Mouse (Mus musculus): ENCODE data around the gene Washc1.
"Not testable (repeated sequence)": the region's sequence is repeated elsewhere in the genome, so short reads cannot be mapped to it uniquely, and the experiment has no call there.

The Washc1 gene

DNA sequence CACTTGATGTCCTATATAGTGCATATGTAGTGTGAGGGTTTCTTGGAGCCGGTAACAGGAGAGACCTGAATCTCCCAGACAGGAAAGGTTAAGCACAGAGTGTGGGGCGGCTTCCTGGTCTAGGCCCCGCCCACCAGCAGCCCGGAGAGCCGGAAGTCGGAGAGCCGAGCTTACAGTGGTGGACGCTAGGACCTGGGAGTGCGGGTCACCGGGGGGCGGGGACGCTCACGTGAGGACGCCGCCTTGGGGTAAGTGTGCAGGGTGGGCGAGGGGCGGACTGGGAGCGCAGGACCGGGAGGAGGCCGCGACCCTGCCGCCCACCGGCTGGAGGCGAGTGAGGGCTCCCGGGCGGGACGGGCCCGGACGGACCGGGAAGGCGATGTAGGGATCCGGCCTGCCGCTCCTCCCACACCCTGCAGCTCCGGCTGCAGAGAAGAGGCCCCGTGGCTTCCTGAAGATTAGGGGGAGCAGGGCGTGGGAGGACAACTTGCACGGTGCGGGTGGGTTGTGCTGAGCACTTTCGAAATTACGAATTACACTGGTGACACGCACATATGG, at the start of gene Washc1:
Washc1 (plus strand) TSS at position 144 of the 558 bp plus-strand sequence.
- peak; percentile 89 to 94 for DNase-seq

GRCm38 (mm10) chr17:66065115-66065514, 46.2 kb upstream of the Washc1 start:
- no peak for DNase-seq

DNA sequence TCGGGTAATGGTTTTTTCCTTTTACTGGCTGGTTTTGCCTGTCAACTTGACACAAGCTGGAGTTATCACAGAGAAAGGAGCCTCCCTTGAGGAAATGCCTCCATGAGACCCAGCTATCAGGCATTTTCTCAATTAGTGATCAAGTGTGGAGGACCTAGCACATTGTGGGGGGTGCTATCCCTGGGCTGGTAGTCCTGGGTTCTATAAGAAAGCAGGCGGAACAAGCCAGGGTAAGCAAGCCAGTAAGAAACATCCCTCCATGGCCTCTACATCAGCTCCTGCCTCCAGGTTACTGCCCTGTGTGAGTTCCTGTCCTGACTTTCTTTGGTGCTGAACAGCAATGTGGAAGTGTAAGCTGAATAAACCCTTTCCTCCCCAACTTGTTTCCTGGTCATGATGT, 42.3 kb upstream of the Washc1 start:
- DNase-seq, result not testable (repeated sequence)

- DNase-seq, result no peak
Observed at GRCm38 (mm10) chr17:66073971-66074370, 37.4 kb upstream of the Washc1 start.

DNA sequence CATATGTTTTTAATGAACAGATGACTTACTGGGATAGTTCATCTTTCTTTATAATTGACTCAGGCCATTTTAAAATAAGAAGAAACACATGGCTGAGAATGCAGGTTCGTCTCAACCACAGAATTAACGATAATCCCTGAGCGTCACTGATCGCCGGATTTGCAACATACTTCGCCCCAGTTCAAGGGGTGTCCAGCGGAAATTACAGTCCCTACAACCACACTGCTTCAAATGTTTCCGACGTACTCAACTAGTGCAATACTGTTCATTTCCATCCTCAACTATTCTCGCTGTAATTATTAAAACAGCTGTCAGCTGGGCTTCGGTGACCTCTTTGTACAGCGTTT, 35.5 kb upstream of the Washc1 start:
- peak in 1 of 2 experiments; percentile 15 for DNase-seq

DNA sequence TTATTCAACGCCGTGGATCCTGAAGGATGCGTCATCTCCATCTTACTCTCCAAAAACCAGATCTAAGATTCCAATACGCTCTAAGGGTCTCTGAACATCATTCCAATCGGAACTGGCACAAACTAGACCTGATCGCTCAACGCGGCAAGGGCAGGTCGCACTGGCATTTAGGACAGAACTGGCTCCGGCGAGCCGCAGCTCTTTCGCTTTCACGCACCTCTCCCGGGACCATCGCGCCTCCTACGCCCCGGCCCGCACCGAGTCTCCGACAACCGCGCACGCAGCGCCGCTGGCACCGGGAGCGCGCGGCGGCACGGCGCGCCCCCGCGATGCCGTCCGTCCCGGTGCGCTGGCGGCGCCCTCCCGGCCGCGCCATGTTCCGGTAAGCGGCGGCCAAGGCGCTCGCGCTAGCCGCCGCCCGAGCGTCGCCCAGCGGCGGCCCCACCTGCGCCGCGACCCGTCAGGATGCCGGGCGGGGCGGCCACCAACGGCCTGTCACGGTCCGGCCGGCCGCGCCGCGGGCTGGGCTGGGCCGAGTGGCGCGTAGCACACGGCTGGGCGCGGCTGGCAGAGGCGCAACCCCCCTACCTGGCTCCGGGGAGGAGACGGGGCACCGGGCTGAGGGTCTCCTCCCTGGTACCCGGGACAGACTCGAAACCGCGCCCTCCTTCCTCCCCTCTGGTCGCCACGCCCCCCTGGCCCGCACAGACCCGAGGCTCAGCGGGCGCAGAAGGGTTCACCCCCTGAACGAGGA, 35.0 kb upstream of the Washc1 start:
- DNase-seq, result peak; percentile 73 to 81

GRCm38 (mm10) chr17:66076934-66077333, 34.4 kb upstream of the Washc1 start, which contains the start of gene Ankrd12:
TSS of gene Ankrd12 (minus strand) at chr17:66077089.
- DNase-seq, result peak; percentile 98

DNA sequence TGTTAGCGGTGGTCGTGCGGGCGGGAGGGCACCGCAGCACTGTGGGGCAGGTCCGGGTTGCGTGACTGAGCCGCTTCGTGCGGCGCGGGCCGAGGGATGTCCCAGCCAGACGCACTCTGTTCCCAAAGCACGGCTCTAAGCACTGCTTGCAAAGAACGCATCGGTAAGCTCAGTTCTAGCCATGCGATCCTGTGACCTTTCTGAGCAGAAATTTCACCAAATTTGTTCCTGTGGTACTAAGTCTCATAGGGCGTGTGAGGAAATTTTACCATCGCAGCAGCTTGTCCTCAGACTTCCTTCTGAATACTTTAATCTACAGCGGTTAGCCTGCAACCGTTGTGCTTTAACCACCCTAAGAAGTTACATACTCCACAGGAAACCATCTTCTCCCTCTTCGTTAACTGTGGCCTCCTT, 33.9 kb upstream of the Washc1 start:
- no peak for DNase-seq

DNA sequence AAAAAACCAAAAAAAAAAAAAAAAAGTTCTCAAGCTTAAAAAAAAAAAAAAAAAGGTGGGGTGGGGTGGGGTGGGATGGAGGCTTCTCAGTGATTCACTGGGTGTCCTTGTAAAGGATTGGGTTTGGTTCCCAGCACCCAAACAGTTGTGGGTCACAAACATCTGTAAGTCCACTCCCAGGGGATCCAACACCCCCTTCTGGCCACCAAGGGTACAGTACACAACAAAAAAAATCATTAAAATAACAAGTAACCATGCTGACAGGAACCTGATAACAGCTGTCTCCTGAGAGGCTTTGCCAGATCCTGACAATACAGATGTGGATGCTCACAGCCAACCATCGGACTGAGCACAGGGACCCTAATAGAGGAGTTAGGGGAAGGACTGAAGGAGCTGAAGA, 26.9 kb upstream of the Washc1 start:
- no peak for DNase-seq

DNA sequence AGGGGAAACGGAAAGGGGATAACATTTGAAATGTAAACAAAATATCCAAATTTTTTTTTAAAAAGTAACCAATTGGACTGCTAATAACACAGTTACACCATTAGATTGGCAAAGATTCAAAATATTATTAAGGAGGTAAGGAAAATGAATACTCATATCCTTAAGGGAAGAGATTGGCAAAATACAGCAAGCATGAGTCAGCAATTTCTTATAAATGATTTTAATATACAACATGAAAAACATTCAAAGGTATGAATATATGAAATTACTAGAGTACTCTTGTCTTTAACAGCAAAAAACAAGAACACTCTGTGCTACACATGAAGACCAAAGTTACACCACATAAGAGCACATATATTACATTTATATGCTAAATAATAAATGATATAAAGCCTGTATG, 26.3 kb upstream of the Washc1 start:
- DNase-seq, result no peak

DNA sequence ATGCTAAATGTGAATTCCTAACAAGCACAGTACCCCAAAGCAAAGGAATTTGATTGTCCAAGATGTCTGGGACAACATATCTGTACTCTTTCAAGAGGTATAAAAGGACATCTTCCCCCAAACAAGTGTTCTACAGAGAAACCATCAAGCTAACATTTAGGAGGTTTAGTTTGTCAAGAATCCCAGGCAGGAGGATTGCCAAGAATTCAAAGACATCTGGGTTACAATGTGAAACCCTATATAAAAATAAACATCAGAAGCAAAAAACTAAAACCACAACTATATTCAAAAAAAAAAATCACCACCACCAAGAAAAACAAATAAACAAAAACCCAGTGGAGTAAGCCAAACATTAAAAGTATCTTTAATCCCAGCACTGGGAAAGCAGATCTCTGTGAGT, 21.1 kb upstream of the Washc1 start:
- no peak for DNase-seq

GRCm38 (mm10) chr17:66091392-66091791, 20.0 kb upstream of the Washc1 start:
- DNase-seq, result no peak

- DNase-seq, result no peak
Observed at GRCm38 (mm10) chr17:66092065-66092464, 19.3 kb upstream of the Washc1 start.

DNA sequence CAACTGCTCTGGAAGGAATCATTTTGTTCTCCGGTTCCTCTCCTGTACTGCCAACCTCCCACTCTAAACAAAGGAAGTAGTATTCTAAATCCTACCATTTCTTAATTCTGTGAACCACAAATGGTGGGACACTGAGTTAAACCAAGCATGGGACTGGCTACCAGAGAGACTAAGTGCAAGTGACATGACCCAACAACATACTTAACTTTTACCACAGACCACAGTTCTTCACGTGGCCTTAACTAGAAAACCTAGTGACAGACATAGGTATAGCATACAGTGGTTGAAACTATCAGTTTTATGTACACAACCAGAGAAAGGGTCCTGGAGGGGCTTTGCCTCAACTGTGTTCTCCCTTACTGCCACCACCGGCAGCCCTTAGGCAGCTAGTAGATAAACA, 18.7 kb upstream of the Washc1 start:
- no peak for DNase-seq

GRCm38 (mm10) chr17:66100566-66101379, 10.6 kb upstream of the Washc1 start:
- DNase-seq, result no peak

GRCm38 (mm10) chr17:66101380-66102330, 9.7 kb upstream of the Washc1 start, which contains the start of gene Ndufv2:
TSS of gene Ndufv2 (minus strand) at chr17:66101559.
- peak; percentile 93 to 97 for DNase-seq

- no peak for DNase-seq
Observed at GRCm38 (mm10) chr17:66104076-66104475, 7.3 kb upstream of the Washc1 start.

GRCm38 (mm10) chr17:66106601-66107267, 4.6 kb upstream of the Washc1 start:
- peak; percentile 60 to 81 for DNase-seq

GRCm38 (mm10) chr17:66107466-66107865, 3.9 kb upstream of the Washc1 start:
- no peak for DNase-seq

DNA sequence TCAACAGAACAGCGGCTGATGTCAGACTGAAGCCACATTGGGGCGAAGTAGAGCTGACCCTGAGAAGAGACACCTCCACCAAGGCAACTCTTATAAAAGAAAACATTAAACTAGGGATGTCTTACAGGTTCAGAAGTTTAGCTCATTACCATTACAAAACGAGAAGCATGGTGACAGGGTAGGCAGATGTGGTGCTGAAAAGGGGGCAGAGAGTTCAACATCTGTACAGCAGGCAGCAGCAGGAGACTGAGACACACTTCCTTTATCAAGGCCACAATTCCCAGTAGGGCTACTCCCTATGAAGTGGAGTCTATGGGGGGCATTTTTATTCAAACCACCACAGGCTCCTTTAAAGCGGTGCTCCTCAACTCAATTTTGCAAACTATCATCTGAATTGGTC, 3.1 kb upstream of the Washc1 start:
- DNase-seq, result no peak

DNA sequence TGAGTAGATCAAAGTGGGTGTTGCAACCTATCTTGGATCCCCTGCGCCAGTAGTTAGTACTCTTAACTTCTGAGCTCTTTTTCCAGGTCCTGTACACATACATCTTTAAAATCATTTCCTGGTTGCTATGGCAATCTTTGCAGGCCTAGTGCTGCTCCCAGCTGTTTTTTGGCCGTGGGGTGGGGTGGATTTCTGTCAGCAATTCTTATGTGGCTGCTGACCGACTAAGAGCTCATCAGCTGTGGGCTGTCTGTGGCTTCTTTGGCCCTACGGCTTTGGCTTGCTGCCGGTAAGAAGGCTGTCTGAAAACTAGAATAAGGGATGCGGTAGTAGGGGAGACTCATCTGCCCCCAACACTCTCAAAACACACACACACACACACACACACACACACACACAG, 599 bp upstream of the Washc1 start:
- peak in 1 of 2 experiments; percentile 27 for DNase-seq

DNA sequence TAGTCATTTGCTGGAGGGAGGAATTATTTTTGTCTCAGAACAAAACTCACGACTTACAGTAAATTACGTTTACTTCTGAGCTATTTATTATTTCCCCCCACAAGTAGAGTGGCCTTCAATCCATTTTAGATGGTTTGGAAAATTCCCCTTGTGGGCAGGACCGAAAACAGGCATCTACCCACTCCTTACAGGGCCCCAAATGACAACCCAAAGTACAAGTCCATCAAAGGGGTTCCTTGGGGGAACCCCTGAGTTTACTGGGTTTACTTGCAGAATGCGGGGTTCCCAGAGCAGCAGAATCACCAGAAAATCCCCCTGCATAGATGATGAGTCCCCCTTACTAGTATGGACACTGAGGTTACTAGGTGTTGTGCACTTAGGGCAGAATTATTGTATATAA, 821 bp downstream of the Washc1 start:
- no peak for DNase-seq

All from cerebellum, postnatal 25 days (tissue).